Mouse (Mus musculus): ENCODE results near the gene 1700037H04Rik. TPM values are rescaled to one million over a fixed set of nuclear protein-coding genes. Genes with fewer than 3 reads are reported as not detected.
A peak's percentile ranks its signal among the peaks of the same experiment; 100 is the strongest.

1700037H04Rik gene
- total and polyA plus RNA-seq, 3 experiments, result 45.5 to 72.6 TPM; not detected in 1

- Histone ChIP-seq H3K27me3 (ENCODE audit: control insufficient read depth in 1 of 2, insufficient read depth in 2 of 2, low read length in 2 of 2) (no peaks in the 10 kb centered on the region), H3K9me3 (replicated peaks; ENCODE audit: insufficient read depth, low read length) (no peaks in the 10 kb centered on the region), H3K9ac (ENCODE audit: control insufficient read depth, low read depth, low read length, poor library complexity, severe bottlenecking) (no peak overlapping the region), H3K79me2 (ENCODE audit: control insufficient read depth, insufficient read depth, low read length, poor library complexity) (no peaks in the 10 kb centered on the region), H3K27ac (ENCODE audit: control insufficient read depth, low read depth, low read length) (no peak overlapping the region), H3K36me3 (ENCODE audit: control insufficient read depth in 1 of 2, insufficient read depth in 2 of 2, low read length in 2 of 2) (peaks cover 0 to 7% of the 10 kb centered on the region in 2 experiments; a peak in 2 of 4 replicates), H3K4me1 (ENCODE audit: control insufficient read depth in 1 of 2, insufficient read depth in 2 of 2, low read length in 2 of 2) (peaks cover 10 to 24% of the 10 kb centered on the region in 2 experiments), H3K4me3 (ENCODE audit: control insufficient read depth in 1 of 2, insufficient read depth in 1 of 2, low read depth in 2 of 2, low read length in 2 of 2) (no peak overlapping the region)
- no peak for TF ChIP-seq UBTF (IDR thresholded peaks at IDR 0.05; ENCODE audit: borderline replicate concordance, insufficient read depth, low read depth, low read length)
- no peak for TF ChIP-seq NELFE (IDR thresholded peaks at IDR 0.05; ENCODE audit: low read depth, low read length)
- no peak for TF ChIP-seq SIN3A (IDR thresholded peaks at IDR 0.05; ENCODE audit: low read length)
- no peak for TF ChIP-seq CTCF (IDR thresholded peaks at IDR 0.05 in 2 of 3, conservative IDR thresholded peaks at IDR 0.05 in 1 of 3; ENCODE audit: control insufficient read depth in 1 of 3, insufficient read depth in 1 of 3, low read depth in 2 of 3, low read length in 3 of 3, poor library complexity in 1 of 3, severe bottlenecking in 1 of 3)
- TF ChIP-seq ZKSCAN1 (IDR thresholded peaks at IDR 0.05; ENCODE audit: low read depth, low read length), result no peak
- TF ChIP-seq BHLHE40 (IDR thresholded peaks at IDR 0.05; ENCODE audit: borderline replicate concordance, low read depth, low read length), result no peak
- TF ChIP-seq GATA1 (IDR thresholded peaks at IDR 0.05; ENCODE audit: low read depth, low read length), result no peak
- no peak for TF ChIP-seq MEF2A (IDR thresholded peaks at IDR 0.05; ENCODE audit: extremely low read depth, insufficient replicate concordance, low read depth, low read length, poor library complexity, severe bottlenecking)
- TF ChIP-seq MYB (IDR thresholded peaks at IDR 0.05; ENCODE audit: low read depth, low read length), result no peak
- no peak for TF ChIP-seq POLR2AphosphoS2 (IDR thresholded peaks at IDR 0.05; ENCODE audit: low read length)
- TF ChIP-seq RCOR1 (IDR thresholded peaks at IDR 0.05; ENCODE audit: low read depth, low read length), result no peak
- TF ChIP-seq USF2 (IDR thresholded peaks at IDR 0.05; ENCODE audit: borderline replicate concordance in 1 of 2, insufficient read depth in 1 of 2, low read depth in 1 of 2, low read length in 2 of 2), result no peak
- TF ChIP-seq MYC (IDR thresholded peaks at IDR 0.05; ENCODE audit: low read depth, low read length), result no peak
- TF ChIP-seq ZC3H11A (IDR thresholded peaks at IDR 0.05; ENCODE audit: low read depth, low read length), result no peak
- no peak for TF ChIP-seq MAX (IDR thresholded peaks at IDR 0.05; ENCODE audit: low read length)
- no peak for TF ChIP-seq KAT2A (conservative IDR thresholded peaks at IDR 0.05; ENCODE audit: low read depth, low read length)
- no peak for TF ChIP-seq GABPA (IDR thresholded peaks at IDR 0.05; ENCODE audit: low read depth, low read length)
- no peak for TF ChIP-seq POLR2AphosphoS5 (IDR thresholded peaks at IDR 0.05; ENCODE audit: borderline replicate concordance, low read depth, low read length)
- no peak for DNase-seq (ENCODE audit: low read depth, low spot score)
Measured at GRCm38 (mm10) chr2:131138296-131138695, 21.6 kb downstream of the 1700037H04Rik start.

GRCm38 (mm10) chr2:131135521-131136139 is 24.3 kb downstream of the 1700037H04Rik start:
- no peaks in the 10 kb centered on the region for H3K9me3 ChIP-seq (replicated peaks; ENCODE audit: insufficient read depth, low read length)
- no peaks in the 10 kb centered on the region for H3K27me3 ChIP-seq (ENCODE audit: control insufficient read depth in 1 of 2, insufficient read depth in 2 of 2, low read length in 2 of 2)
- H3K4me3 ChIP-seq (ENCODE audit: control insufficient read depth in 1 of 2, insufficient read depth in 1 of 2, low read depth in 2 of 2, low read length in 2 of 2), result no peak overlapping the region
- peak overlapping the region; percentile 15; the same call in 1 of the 2 replicates for H3K9ac ChIP-seq (ENCODE audit: control insufficient read depth, low read depth, low read length, poor library complexity, severe bottlenecking)
- H3K79me2 ChIP-seq (ENCODE audit: control insufficient read depth, insufficient read depth, low read length, poor library complexity), result no peaks in the 10 kb centered on the region
- peaks cover 0 to 7% of the 10 kb centered on the region in 2 experiments; a peak in 2 of 4 replicates for H3K36me3 ChIP-seq (ENCODE audit: control insufficient read depth in 1 of 2, insufficient read depth in 2 of 2, low read length in 2 of 2)
- peak; percentile 80 for DNase-seq (ENCODE audit: low read depth, low spot score)
- peaks cover 10 to 17% of the 10 kb centered on the region in 2 experiments for H3K4me1 ChIP-seq (ENCODE audit: control insufficient read depth in 1 of 2, insufficient read depth in 2 of 2, low read length in 2 of 2)
- peak overlapping the region; percentile 10; the same call in 1 of the 2 replicates for H3K27ac ChIP-seq (ENCODE audit: control insufficient read depth, low read depth, low read length)
- no peak for TF ChIP-seq ZMIZ1 (IDR thresholded peaks at IDR 0.05; ENCODE audit: low read depth, low read length)
- no peak for TF ChIP-seq MEF2A (IDR thresholded peaks at IDR 0.05; ENCODE audit: extremely low read depth, insufficient replicate concordance, low read depth, low read length, poor library complexity, severe bottlenecking)
- no peak for TF ChIP-seq JUND (IDR thresholded peaks at IDR 0.05; ENCODE audit: low read depth, low read length)
- peak; percentile 79 for TF ChIP-seq GATA1 (IDR thresholded peaks at IDR 0.05; ENCODE audit: low read depth, low read length)
- TF ChIP-seq ZNF384 (IDR thresholded peaks at IDR 0.05; ENCODE audit: low read depth, low read length), result no peak
- no peak for TF ChIP-seq NELFE (IDR thresholded peaks at IDR 0.05; ENCODE audit: low read depth, low read length)
- TF ChIP-seq TAL1 (IDR thresholded peaks at IDR 0.05; ENCODE audit: low read length), result peak; percentile 91
- TF ChIP-seq TBP (IDR thresholded peaks at IDR 0.05; ENCODE audit: low read depth, low read length), result no peak
- TF ChIP-seq MAFK (IDR thresholded peaks at IDR 0.05; ENCODE audit: borderline replicate concordance, low read depth, low read length), result no peak
- no peak for TF ChIP-seq MAZ (IDR thresholded peaks at IDR 0.05; ENCODE audit: low read depth, low read length)
- TF ChIP-seq RCOR1 (IDR thresholded peaks at IDR 0.05; ENCODE audit: low read depth, low read length), result peak; percentile 60
- no peak for TF ChIP-seq NRF1 (IDR thresholded peaks at IDR 0.05; ENCODE audit: insufficient read depth, low read depth, low read length, poor library complexity, severe bottlenecking)
- no peak for TF ChIP-seq CHD2 (IDR thresholded peaks at IDR 0.05; ENCODE audit: low read length)
- no peak for TF ChIP-seq UBTF (IDR thresholded peaks at IDR 0.05; ENCODE audit: borderline replicate concordance, insufficient read depth, low read depth, low read length)
- TF ChIP-seq USF1 (IDR thresholded peaks at IDR 0.05; ENCODE audit: low read depth, low read length), result no peak
- peak; percentile 58 for TF ChIP-seq ETS1 (IDR thresholded peaks at IDR 0.05; ENCODE audit: low read depth, low read length)
- TF ChIP-seq BHLHE40 (IDR thresholded peaks at IDR 0.05; ENCODE audit: borderline replicate concordance, low read depth, low read length), result 0 out of 2 replicates have a peak, but pooled peaks have one; percentile 44
